Mouse (Mus musculus) stomach, postnatal 0 days (tissue): ENCODE data around the gene Itga6. TPM values are rescaled to one million over a fixed set of nuclear protein-coding genes. Genes with fewer than 3 reads are reported as not detected.

Source experiments
- ATAC-seq: fragments of 200-750 bp; cut with Nextera tagmentation; 2 replicates; pipeline ENCODE4 v1.8.0; 2017; ENCODE audit not compliant: low FRiP score, low TSS enrichment
- DNase-seq: peaks from one replicate; pipeline ENCODE4 v3.0.0-alpha.2; 2016; ENCODE audit warnings: low spot score
- H3K27ac ChIP-seq: fragments of 300-500 bp; sonication (generic); replicated peaks from 2 replicates; pipeline ENCODE4 v1.5.1; 2014; ENCODE audit warnings: mild to moderate bottlenecking, control low read depth
- H3K27me3 ChIP-seq: fragments of 300-500 bp; sonication (generic); 2 replicates; pipeline ENCODE4 v1.6.1; 2014; ENCODE audit warnings: low read length; ENCODE audit not compliant: control insufficient read depth, insufficient read depth
- H3K36me3 ChIP-seq: fragments of 300-500 bp; sonication (generic); 2 replicates; pipeline ENCODE4 v1.6.1; 2014; ENCODE audit warnings: low read length, mixed read lengths; ENCODE audit not compliant: control insufficient read depth, insufficient read depth
- H3K4me1 ChIP-seq: fragments of 300-500 bp; sonication (generic); replicated peaks from 2 replicates; pipeline ENCODE4 v1.6.1; 2014; ENCODE audit warnings: antibody characterized with exemption; ENCODE audit not compliant: control insufficient read depth, insufficient read depth
- H3K4me2 ChIP-seq: fragments of 300-500 bp; sonication (generic); replicated peaks from 2 replicates; pipeline ENCODE4 v1.6.1; 2014; ENCODE audit warnings: low read depth, mild to moderate bottlenecking, control low read depth, moderate library complexity
- H3K4me3 ChIP-seq: fragments of 300-500 bp; sonication (generic); 2 replicates; pipeline ENCODE4 v1.5.1; 2014; ENCODE audit warnings: low read depth, low read length, control low read depth
- H3K9ac ChIP-seq: fragments of 300-500 bp; sonication (generic); 2 replicates; pipeline ENCODE4 v1.6.1; 2014; ENCODE audit warnings: mild to moderate bottlenecking, low read length, control low read depth, mixed read lengths
- H3K9me3 ChIP-seq: fragments of 300-500 bp; sonication (generic); 2 replicates; pipeline ENCODE4 v1.6.1; 2016; ENCODE audit warnings: low read length; ENCODE audit not compliant: control insufficient read depth
- CTCF ChIP-seq: IDR thresholded peaks from 2 replicates; pipeline ENCODE4 v1.5.1; 2016; ENCODE audit warnings: antibody characterized with exemption, low read depth, mild to moderate bottlenecking, moderate library complexity
- EP300 ChIP-seq: optimal IDR thresholded peaks from 2 replicates; pipeline ENCODE3; 2016; ENCODE audit warnings: antibody characterized with exemption
- WGBS: fragments of 180-500 bp; shearing (Covaris S2); extraction: QIAGEN DNeasy Blood & Tissue Kit; methylation state at CpG from one replicate; pipeline ENCODE4 v1.1.7; 2014; 5-methylcytosine and 5-hydroxymethylcytosine counted together
- polyA plus RNA-seq: library from polyadenylated mRNA; unstranded; fragments of >200 nt; fragmentation: Nextera tagmentation; extraction: Ambion mirVana; gene quantifications from 2 replicates; pipeline ENCODE4 v1.2.1, GENCODE M21; 2015

Itga6 gene
- polyA plus RNA-seq, 1 experiment from 2014 or later: 51.9 TPM

DNA sequence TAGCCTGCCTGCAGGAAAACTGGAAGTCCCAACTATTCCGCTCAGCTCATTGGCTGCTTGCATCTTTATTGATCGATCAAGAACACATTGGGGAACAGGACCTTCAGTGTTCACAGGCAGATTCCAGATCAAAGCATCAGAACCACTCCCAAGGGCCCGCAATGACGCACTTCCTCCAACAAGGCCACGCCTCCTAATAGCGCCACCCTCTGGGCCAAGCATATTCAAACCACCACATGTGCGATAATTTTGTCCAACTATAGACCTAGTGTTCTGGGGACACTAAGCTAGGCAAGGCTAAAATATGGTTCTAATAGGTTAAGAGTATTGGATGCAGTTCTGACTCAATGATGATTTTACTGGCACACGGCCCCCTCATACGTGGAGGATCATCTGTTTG, 15.7 kb downstream of the Itga6 start:
- H3K27me3 ChIP-seq: no peaks in the 10 kb centered on the region
- no peak overlapping the region for H3K27ac ChIP-seq
- no peak overlapping the region for H3K4me3 ChIP-seq
- H3K4me1 ChIP-seq: peaks cover 3% of the 10 kb centered on the region; the same call in 1 of the 2 replicates
- H3K9me3 ChIP-seq: no peaks in the 10 kb centered on the region
- no peak overlapping the region for H3K4me2 ChIP-seq
- TF ChIP-seq CTCF: no peak
- TF ChIP-seq EP300: no peak
- DNase-seq: no peak
- WGBS: 90% methylated on average over 9 of the region's 9 CpGs
- H3K9ac ChIP-seq: no peak overlapping the region
- H3K36me3 ChIP-seq: no peaks in the 10 kb centered on the region
- ATAC-seq: no peak

DNA sequence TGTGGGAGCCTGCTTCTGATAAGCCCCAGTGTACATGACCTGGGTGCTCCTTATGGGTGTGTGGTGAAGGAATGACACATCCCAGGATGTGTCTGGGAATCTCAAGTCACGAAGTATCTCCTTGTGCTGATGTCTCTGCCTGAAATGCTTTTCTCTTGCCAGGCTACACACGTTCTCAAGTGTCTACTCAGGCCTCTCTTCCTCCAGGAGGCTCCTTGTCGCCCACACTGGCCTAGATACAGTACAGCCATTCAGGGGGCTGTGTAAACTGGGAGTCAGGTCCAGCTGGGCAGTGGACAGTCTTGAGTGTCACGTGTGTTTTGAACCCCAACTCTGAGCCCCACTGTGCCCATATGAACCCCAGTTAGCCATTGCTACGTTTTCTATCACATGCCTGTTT, 19.1 kb downstream of the Itga6 start:
- Histone ChIP-seq H3K36me3 (no peaks in the 10 kb centered on the region), H3K27me3 (no peaks in the 10 kb centered on the region), H3K27ac (no peak overlapping the region), H3K9me3 (no peaks in the 10 kb centered on the region), H3K4me3 (no peak overlapping the region), H3K4me2 (no peak overlapping the region), H3K4me1 (no peaks in the 10 kb centered on the region; the same call in 1 of the 2 replicates), H3K9ac (no peak overlapping the region)
- ATAC-seq: no peak
- no peak for DNase-seq
- TF ChIP-seq CTCF: no peak
- TF ChIP-seq EP300: no peak
- 76% methylated on average over 5 of the region's 5 CpGs for WGBS

DNA sequence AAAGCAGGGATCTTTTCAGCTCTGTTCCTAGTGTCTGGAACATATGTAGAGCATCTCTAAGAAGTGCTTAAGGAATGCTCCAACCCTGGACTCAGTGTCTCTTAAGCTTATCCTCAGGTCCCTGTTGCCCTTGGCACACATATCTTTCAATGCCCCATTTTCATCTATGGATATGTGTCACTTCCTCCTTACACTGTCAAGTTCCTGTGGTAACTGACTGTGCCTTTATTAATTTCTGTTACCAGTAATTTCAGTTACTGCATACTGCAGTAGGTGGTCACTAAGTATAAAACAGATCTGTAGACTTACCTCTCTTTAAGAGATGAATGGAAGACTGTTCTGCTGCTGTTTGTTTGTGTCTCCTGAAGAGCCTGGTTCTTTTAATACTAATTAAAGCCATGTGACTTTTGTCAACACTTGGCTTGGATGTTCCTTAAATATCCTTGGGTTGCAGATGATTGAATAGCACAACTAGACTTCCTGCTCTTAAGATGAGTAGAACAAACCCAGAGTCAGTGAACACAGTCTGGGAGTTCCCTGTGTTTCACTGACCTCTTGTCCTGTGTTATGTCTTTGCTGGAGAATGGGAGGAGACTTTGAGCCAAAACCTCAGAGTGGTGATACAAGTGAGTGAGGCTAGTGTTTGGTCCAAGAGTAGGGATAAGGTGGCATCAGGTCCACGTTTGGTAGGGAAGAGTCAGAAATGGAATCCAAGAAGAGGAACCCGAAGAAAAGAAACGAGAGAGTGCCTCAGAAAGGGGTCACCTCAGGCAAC, 19.7 kb downstream of the Itga6 start:
- no peak overlapping the region for H3K4me3 ChIP-seq
- ATAC-seq (no peak), DNase-seq (no peak)
- TF ChIP-seq EP300: no peak
- TF ChIP-seq CTCF: no peak
- 85% methylated on average over 3 of the region's 3 CpGs for WGBS
- H3K27me3 ChIP-seq: no peaks in the 10 kb centered on the region
- no peaks in the 10 kb centered on the region for H3K9me3 ChIP-seq
- H3K4me1 ChIP-seq: no peaks in the 10 kb centered on the region
- no peaks in the 10 kb centered on the region for H3K36me3 ChIP-seq
- H3K4me2 ChIP-seq: no peak overlapping the region
- no peak overlapping the region for H3K9ac ChIP-seq
- no peak overlapping the region for H3K27ac ChIP-seq

DNA sequence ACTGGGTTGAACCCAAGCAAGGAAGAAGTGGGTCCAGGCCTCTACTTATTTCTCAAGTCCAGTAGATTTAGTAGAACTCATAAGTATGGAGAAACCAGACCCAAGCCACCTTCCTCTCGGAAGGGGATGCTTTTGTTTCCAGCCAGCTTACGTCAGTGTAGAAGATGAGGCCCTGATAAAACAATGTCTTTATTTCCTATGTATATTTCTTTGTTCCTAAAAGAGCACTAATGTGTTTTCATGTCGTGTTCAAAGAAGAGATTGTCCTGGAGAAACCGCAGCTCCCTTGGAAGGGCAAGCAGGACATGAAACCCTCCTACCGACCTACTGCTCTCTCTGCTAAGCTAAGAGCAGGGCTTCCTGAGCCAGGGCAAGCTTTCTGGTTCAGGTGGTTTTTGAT, 20.6 kb downstream of the Itga6 start:
- no peak for TF ChIP-seq CTCF
- 81% methylated on average over 5 of the region's 5 CpGs for WGBS
- no peaks in the 10 kb centered on the region for H3K9me3 ChIP-seq
- 0 out of 2 replicates have a peak overlapping the region, but pooled peaks have one; percentile 24 for H3K27ac ChIP-seq
- no peak overlapping the region for H3K4me2 ChIP-seq
- ATAC-seq: no peak
- H3K36me3 ChIP-seq: no peaks in the 10 kb centered on the region
- H3K27me3 ChIP-seq: no peaks in the 10 kb centered on the region
- no peak overlapping the region for H3K9ac ChIP-seq
- no peak for DNase-seq
- no peak overlapping the region for H3K4me3 ChIP-seq
- no peaks in the 10 kb centered on the region for H3K4me1 ChIP-seq

DNA sequence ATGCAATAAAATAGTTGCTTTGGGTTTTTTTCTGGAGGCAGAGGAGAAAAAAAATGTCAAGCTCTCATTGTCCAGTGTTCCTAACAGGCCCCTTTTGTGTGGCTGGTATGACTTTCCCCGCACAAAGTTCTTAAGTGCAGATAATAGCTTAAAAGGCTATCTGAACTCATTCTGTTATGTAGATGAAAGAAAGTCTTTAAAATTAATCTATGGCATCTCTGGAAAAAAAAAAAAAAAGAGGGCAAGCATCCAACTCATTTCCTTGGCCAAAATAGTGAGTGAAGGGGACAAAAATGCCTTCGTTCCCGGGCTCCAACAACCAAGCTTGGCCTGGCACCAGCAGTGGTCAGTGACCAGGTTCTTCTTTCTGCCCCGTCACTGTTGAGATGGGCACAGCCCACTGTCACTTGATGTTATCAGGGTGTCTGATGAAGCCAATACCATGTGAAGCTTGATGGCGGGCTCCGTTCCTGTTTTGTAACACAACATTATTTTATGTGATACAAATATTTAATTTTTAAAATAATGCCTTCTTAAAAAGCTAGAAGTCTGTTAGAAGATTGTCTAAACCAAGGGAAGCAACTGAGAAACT, 21.7 kb downstream of the Itga6 start:
- Histone ChIP-seq H3K27me3 (no peaks in the 10 kb centered on the region), H3K9me3 (no peaks in the 10 kb centered on the region), H3K4me1 (no peaks in the 10 kb centered on the region), H3K36me3 (no peaks in the 10 kb centered on the region), H3K4me2 (no peak overlapping the region), H3K27ac (no peak overlapping the region), H3K4me3 (no peak overlapping the region), H3K9ac (no peak overlapping the region)
- 80% methylated on average over 6 of the region's 6 CpGs for WGBS
- DNase-seq: no peak
- no peak for ATAC-seq
- no peak for TF ChIP-seq EP300
- TF ChIP-seq CTCF: no peak

DNA sequence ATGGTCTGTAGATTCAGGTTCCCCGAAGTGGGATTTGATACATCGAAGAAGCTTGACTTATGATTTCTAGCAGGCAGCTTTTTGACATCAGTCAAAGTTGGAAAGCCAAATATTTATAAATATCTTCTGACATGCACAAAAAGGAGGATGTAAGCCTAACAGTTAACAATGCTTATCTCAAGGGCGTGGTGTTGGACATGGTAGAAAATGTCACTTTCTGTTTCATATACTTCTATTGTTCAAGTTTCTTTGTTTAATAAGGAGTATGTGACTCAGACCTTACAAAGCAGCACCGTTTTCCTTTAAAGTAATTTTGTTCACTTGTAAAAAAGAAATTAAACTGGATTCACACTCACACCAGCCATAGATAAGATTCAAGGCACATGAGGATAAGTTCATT, 26.3 kb downstream of the Itga6 start:
- H3K9ac ChIP-seq: no peak overlapping the region
- no peak overlapping the region for H3K4me3 ChIP-seq
- ATAC-seq (no peak), DNase-seq (no peak)
- no peaks in the 10 kb centered on the region for H3K4me1 ChIP-seq
- no peaks in the 10 kb centered on the region for H3K9me3 ChIP-seq
- H3K4me2 ChIP-seq: no peak overlapping the region
- no peak overlapping the region for H3K27ac ChIP-seq
- H3K27me3 ChIP-seq: no peaks in the 10 kb centered on the region
- 33% methylated on average over 4 of the region's 4 CpGs for WGBS
- TF ChIP-seq EP300: no peak
- no peak for TF ChIP-seq CTCF
- no peaks in the 10 kb centered on the region for H3K36me3 ChIP-seq
